Mouse (Mus musculus): ENCODE data around the gene Vmn2r106.

Vmn2r106 gene

GRCm38 (mm10) chr17:20285453-20285852 lies at the start of gene Vmn2r106:
Gene Vmn2r106 (minus strand): TSS chr17:20285553.
- no peak for DNase-seq (ENCODE audit: low spot score)

- no peak for DNase-seq (ENCODE audit: low spot score)
These were observed 20.4 kb upstream of the Vmn2r106 start for GRCm38 (mm10) chr17:20305790-20306189.

GRCm38 (mm10) chr17:20286906-20287305 lies 1.6 kb upstream of the Vmn2r106 start:
- no peak for DNase-seq (ENCODE audit: low spot score)

GRCm38 (mm10) chr17:20255522-20255921 lies 29.8 kb downstream of the Vmn2r106 start:
- DNase-seq (ENCODE audit: low spot score) = no peak

GRCm38 (mm10) chr17:20234952-20235351 lies 50.4 kb downstream of the Vmn2r106 start, which contains the start of gene Vmn2r105:
Gene Vmn2r105 (minus strand): TSS chr17:20235052.
- DNase-seq (ENCODE audit: low spot score) = no peak

All from embryo, embryonic 10.5 days (tissue).